Mouse (Mus musculus) frontal cortex, postnatal 10 days (tissue): ENCODE results near the gene Tmem120a.

Experiments
- DNase-seq, 2 experiments: peaks; one replicate each; pipeline ENCODE4 v3.0.0; 2022; ENCODE audit warnings: low spot score in 2 of 2, mixed read lengths in 1 of 2

Tmem120a gene

GRCm38 (mm10) chr5:135743741-135744609 is at the start of gene Tmem120a:
Gene Tmem120a (minus strand): TSS chr5:135744448.
- peak; percentile 87 to 92 for DNase-seq

GRCm38 (mm10) chr5:135782901-135783300 is 38.7 kb upstream of the Tmem120a start:
- no peak for DNase-seq

GRCm38 (mm10) chr5:135780331-135780730 is 36.1 kb upstream of the Tmem120a start:
- no peak for DNase-seq

GRCm38 (mm10) chr5:135778471-135779445 is 34.5 kb upstream of the Tmem120a start, which contains the start of gene Mdh2:
Gene Mdh2 (plus strand): TSS chr5:135778480.
- peak; percentile 99 to 100 for DNase-seq

- no peak for DNase-seq
Measured at GRCm38 (mm10) chr5:135777796-135778470, 33.7 kb upstream of the Tmem120a start, which contains the start of gene Styxl1. Gene Styxl1 (minus strand): TSS chr5:135778385.

GRCm38 (mm10) chr5:135776546-135776945 is 32.3 kb upstream of the Tmem120a start:
- no peak for DNase-seq

GRCm38 (mm10) chr5:135772519-135772918 is 28.3 kb upstream of the Tmem120a start:
- no peak for DNase-seq

GRCm38 (mm10) chr5:135764971-135765370 is 20.7 kb upstream of the Tmem120a start:
- DNase-seq, result no peak

- DNase-seq, result peak in 1 of 2 experiments; percentile 70
Measured at GRCm38 (mm10) chr5:135763526-135763925, 19.3 kb upstream of the Tmem120a start.

GRCm38 (mm10) chr5:135761881-135762280 is 17.6 kb upstream of the Tmem120a start:
- no peak for DNase-seq

GRCm38 (mm10) chr5:135751595-135751994 is 7.3 kb upstream of the Tmem120a start:
- DNase-seq, result no peak

GRCm38 (mm10) chr5:135751041-135751440 is 6.8 kb upstream of the Tmem120a start:
- DNase-seq, result no peak

- DNase-seq, result no peak
Measured at GRCm38 (mm10) chr5:135744742-135745141, 494 bp upstream of the Tmem120a start.

GRCm38 (mm10) chr5:135742941-135743740 is 1.1 kb downstream of the Tmem120a start:
- no peak for DNase-seq

- no peak for DNase-seq
Measured at GRCm38 (mm10) chr5:135742156-135742555, 2.1 kb downstream of the Tmem120a start.

- DNase-seq, result no peak
Measured at GRCm38 (mm10) chr5:135738266-135738665, 6.0 kb downstream of the Tmem120a start.

GRCm38 (mm10) chr5:135737154-135737553 is 7.1 kb downstream of the Tmem120a start:
- no peak for DNase-seq

- no peak for DNase-seq
Measured at GRCm38 (mm10) chr5:135736544-135736943, 7.7 kb downstream of the Tmem120a start.

GRCm38 (mm10) chr5:135735741-135736140 is 8.5 kb downstream of the Tmem120a start:
- DNase-seq, result no peak

GRCm38 (mm10) chr5:135734057-135734680 is 10.1 kb downstream of the Tmem120a start:
- DNase-seq, result no peak
